Mouse (Mus musculus): Measurements from ENCODE around the gene St6galnac1. TPM values are rescaled to one million over a fixed set of nuclear protein-coding genes. Genes with fewer than 3 reads are reported as not detected.

Gene St6galnac1
- polyA plus RNA-seq, 1 experiment from 2014 or later: not detected

- 16% methylated on average over 20 of the region's 20 CpGs for WGBS
- H3K9me3 ChIP-seq (replicated peaks): no peaks in the 10 kb centered on the region
- H3K36me3 ChIP-seq: no peaks in the 10 kb centered on the region
- H3K4me1 ChIP-seq: peaks cover 66% of the 10 kb centered on the region
- peak; percentile 50 for ATAC-seq (replicated peaks; ENCODE audit: low FRiP score)
- H3K27ac ChIP-seq: peak overlapping the region; percentile 89
- peaks cover 4% of the 10 kb centered on the region; the same call in 1 of the 2 replicates for H3K27me3 ChIP-seq
- H3K4me2 ChIP-seq: peak overlapping the region; percentile 24
- no peak overlapping the region for H3K9ac ChIP-seq
- no peak overlapping the region for H3K4me3 ChIP-seq (replicated peaks)
These were observed 39.0 kb upstream of the St6galnac1 start for GRCm38 (mm10) chr11:116814076-116814883.

DNA sequence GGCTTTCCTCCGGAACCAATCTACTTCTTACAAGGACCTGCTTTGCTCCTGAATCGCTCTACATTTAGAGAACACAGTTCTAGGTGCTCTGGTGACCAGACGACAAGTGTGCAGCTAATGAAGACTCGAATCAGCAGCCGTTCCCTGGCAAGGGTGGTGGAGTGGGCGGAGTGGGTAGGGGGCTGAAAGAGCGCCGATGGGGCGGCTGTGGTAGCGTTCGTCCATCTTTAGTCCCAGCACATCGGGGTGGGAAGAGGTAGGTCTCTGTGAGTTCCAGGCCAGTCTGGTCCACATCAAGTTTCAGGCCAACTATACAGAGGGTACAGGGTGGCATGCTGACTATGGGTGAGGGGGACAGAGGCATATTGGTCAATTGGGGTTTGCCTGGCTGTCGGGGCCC is 38.3 kb upstream of the St6galnac1 start:
- H3K4me2 ChIP-seq: no peak overlapping the region

DNA sequence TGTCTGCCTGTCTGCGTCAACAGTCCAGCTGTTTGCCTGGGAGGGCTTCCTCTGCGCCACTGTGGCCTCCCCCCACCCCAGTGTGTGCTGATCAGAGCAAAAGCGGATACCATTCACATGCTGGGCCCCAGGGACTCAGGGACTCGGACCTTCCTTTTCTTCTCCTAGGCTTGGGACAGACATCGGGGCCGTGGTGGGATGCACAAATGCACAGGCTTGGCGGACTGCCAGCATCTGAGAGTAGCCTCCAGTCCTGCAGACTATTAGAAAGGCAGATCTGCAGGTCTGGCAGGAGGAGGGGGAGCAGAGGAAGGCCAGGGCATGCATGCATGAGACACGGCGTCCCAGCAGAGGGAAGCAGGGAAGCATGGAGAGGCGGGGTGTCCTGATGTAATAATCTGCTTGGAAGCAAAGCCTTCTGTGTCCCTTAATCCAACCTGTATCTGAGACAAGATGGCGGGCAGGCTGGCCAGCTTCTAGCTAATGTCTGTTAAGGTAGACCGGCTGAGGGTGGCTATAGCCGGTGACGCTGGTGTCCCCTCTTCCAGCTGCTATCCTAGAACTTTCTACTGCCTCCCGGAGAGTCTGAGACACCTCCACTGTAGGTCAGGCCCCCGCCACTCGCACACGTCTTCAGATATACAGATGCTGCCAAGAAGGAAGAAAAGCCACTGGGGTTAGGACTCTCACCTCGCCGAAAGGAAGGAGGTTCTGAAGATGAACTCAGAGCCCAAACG is 37.7 kb upstream of the St6galnac1 start:
- no peaks in the 10 kb centered on the region for H3K9me3 ChIP-seq (replicated peaks)
- WGBS: 34% methylated on average over 21 of the region's 21 CpGs
- no peaks in the 10 kb centered on the region for H3K36me3 ChIP-seq
- H3K27ac ChIP-seq: peak overlapping the region; percentile 89
- peaks cover 4% of the 10 kb centered on the region; the same call in 1 of the 2 replicates for H3K27me3 ChIP-seq
- no peak overlapping the region for H3K4me3 ChIP-seq (replicated peaks)
- peaks cover 58% of the 10 kb centered on the region for H3K4me1 ChIP-seq
- H3K4me2 ChIP-seq: peak overlapping the region; percentile 33
- H3K9ac ChIP-seq: no peak overlapping the region; the same call in 1 of the 2 replicates
- peak; percentile 29; the same call in 1 of the 2 replicates for ATAC-seq (replicated peaks; ENCODE audit: low FRiP score)

More for the DNA sequence above, 38.3 kb upstream of the St6galnac1 start:
- no peaks in the 10 kb centered on the region for H3K36me3 ChIP-seq
- no peak overlapping the region for H3K4me3 ChIP-seq (replicated peaks)
- no peak for ATAC-seq (replicated peaks; ENCODE audit: low FRiP score)
- H3K9ac ChIP-seq: no peak overlapping the region
- no peaks in the 10 kb centered on the region for H3K9me3 ChIP-seq (replicated peaks)
- H3K27me3 ChIP-seq: peaks cover 4% of the 10 kb centered on the region; the same call in 1 of the 2 replicates
- WGBS: 84% methylated on average over 13 of the region's 13 CpGs
- H3K27ac ChIP-seq: peak overlapping the region; percentile 89
- H3K4me1 ChIP-seq: peaks cover 59% of the 10 kb centered on the region

- Histone ChIP-seq H3K9me3 (replicated peaks) (no peaks in the 10 kb centered on the region), H3K4me3 (replicated peaks) (peak overlapping the region; percentile 37), H3K4me1 (peaks cover 62% of the 10 kb centered on the region), H3K36me3 (no peaks in the 10 kb centered on the region), H3K27ac (peak overlapping the region; percentile 85), H3K9ac (peak overlapping the region; percentile 33; the same call in 1 of the 2 replicates), H3K27me3 (peaks cover 4% of the 10 kb centered on the region; the same call in 1 of the 2 replicates), H3K4me2 (peak overlapping the region; percentile 74)
- 14% methylated on average over 30 of the region's 32 CpGs for WGBS
- ATAC-seq (replicated peaks; ENCODE audit: low FRiP score): peak; percentile 79
These were observed 35.9 kb upstream of the St6galnac1 start for GRCm38 (mm10) chr11:116810983-116811901.

GRCm38 (mm10) chr11:116810528-116810927 is 35.2 kb upstream of the St6galnac1 start:
- peaks cover 4% of the 10 kb centered on the region; the same call in 1 of the 2 replicates for H3K27me3 ChIP-seq
- no peak overlapping the region for H3K27ac ChIP-seq
- H3K4me2 ChIP-seq: no peak overlapping the region
- H3K4me1 ChIP-seq: peaks cover 61% of the 10 kb centered on the region
- H3K36me3 ChIP-seq: no peaks in the 10 kb centered on the region
- WGBS: 79% methylated on average over 11 of the region's 11 CpGs
- no peak overlapping the region for H3K4me3 ChIP-seq (replicated peaks)
- H3K9me3 ChIP-seq (replicated peaks): no peaks in the 10 kb centered on the region
- H3K9ac ChIP-seq: no peak overlapping the region
- no peak for ATAC-seq (replicated peaks; ENCODE audit: low FRiP score)

GRCm38 (mm10) chr11:116809520-116809919 is 34.2 kb upstream of the St6galnac1 start:
- WGBS: 83% methylated on average over 8 of the region's 8 CpGs
- H3K36me3 ChIP-seq: no peaks in the 10 kb centered on the region
- no peak overlapping the region for H3K4me3 ChIP-seq (replicated peaks)
- no peak overlapping the region for H3K9ac ChIP-seq
- peaks cover 52% of the 10 kb centered on the region for H3K4me1 ChIP-seq
- H3K9me3 ChIP-seq (replicated peaks): no peaks in the 10 kb centered on the region
- no peak overlapping the region for H3K4me2 ChIP-seq
- ATAC-seq (replicated peaks; ENCODE audit: low FRiP score): no peak
- no peak overlapping the region for H3K27ac ChIP-seq
- peaks cover 4% of the 10 kb centered on the region; the same call in 1 of the 2 replicates for H3K27me3 ChIP-seq

DNA sequence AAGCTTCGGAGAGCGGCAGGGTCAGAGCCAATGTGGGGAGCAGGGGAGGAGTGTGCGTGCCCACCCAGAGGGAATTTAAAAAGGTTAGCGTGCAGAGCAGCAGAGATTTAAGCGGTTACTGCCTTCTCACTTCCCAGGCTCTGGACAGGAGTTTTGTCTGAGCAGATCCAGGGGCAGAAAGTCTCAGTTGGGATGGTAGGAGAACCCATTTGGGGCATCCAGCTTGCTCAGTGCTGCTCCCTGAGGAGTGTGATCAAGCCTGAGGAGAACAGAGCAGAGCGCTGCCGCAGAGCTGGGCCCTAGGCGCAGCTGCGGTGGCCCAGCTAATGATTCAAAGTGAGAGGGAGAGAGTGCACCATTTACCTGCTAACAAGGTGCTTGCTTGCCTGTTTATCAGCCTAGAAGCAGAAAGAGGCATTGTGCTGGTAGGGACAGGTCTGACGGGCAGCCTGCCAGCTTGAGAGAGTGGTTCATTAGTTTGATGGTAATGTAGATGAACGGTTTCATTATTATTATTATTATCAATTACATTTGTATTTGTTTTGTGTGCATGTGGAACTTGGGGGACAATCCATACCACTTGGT is 33.6 kb upstream of the St6galnac1 start:
- H3K27me3 ChIP-seq: peaks cover 4% of the 10 kb centered on the region; the same call in 1 of the 2 replicates
- no peak overlapping the region for H3K4me2 ChIP-seq
- H3K36me3 ChIP-seq: no peaks in the 10 kb centered on the region
- 84% methylated on average over 11 of the region's 11 CpGs for WGBS
- H3K9me3 ChIP-seq (replicated peaks): no peaks in the 10 kb centered on the region
- no peak for ATAC-seq (replicated peaks; ENCODE audit: low FRiP score)
- peaks cover 46% of the 10 kb centered on the region for H3K4me1 ChIP-seq
- H3K9ac ChIP-seq: no peak overlapping the region
- H3K4me3 ChIP-seq (replicated peaks): no peak overlapping the region
- H3K27ac ChIP-seq: no peak overlapping the region

DNA sequence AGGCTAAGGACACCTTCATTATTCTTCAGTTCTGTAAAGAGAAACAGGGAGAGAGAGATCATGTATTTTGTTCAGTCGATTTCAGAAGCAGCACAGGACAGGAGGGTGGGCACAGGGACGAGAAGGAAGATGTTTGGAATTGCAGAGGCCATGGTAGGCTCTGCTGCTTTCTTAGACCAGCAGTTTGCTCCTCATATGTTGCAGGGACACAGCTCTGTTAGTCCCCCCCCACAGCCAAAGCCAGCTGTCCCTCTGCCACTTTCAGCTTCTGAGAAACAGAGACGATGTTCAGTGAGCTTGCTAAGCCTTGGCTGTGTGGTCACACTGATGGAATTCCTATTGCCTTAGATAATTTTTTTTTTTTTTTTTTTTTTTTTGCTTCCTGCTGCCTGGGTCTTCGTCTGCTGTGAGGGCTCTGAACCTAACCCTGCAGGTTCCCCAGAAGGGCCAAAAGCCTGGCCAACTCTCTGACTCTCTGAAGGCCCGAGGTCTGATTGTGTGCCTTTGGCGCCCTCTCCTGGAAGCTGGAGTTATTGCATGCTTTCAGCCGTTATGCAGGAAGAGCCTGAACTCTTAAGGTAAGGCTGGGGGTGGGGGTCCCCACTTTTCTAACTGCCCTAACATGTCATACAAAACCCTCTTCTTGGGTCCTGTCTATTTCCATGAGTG is 32.8 kb upstream of the St6galnac1 start:
- Histone ChIP-seq H3K9ac (no peak overlapping the region), H3K4me2 (no peak overlapping the region), H3K4me3 (replicated peaks) (no peak overlapping the region), H3K9me3 (replicated peaks) (no peaks in the 10 kb centered on the region), H3K4me1 (peaks cover 38% of the 10 kb centered on the region), H3K27ac (peak overlapping the region; percentile 42), H3K36me3 (no peaks in the 10 kb centered on the region), H3K27me3 (peaks cover 4% of the 10 kb centered on the region; the same call in 1 of the 2 replicates)
- 28% methylated on average over 7 of the region's 7 CpGs for WGBS
- no peak for ATAC-seq (replicated peaks; ENCODE audit: low FRiP score)

DNA sequence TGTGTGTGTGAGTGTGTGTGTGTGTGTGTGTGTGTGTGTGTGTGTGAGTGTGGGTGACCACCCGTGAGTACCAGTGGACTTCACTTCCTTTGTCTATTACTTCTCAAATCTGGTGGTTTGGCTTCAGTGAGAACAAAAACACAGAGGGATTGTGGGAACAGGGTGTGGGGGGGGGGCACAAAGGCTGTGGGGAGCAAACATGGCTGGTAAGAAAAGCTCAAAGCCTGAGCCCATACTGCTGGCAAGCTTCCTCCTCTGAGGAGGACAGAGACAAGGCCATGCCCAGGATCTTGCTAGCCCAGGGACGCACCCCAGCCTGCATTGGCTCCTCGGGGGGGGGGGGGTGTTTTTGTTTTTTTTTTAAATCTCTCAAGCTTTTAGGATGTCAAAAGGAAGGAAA is 32.2 kb upstream of the St6galnac1 start:
- Histone ChIP-seq H3K36me3 (no peaks in the 10 kb centered on the region), H3K27ac (peak overlapping the region; percentile 42), H3K27me3 (peaks cover 4% of the 10 kb centered on the region; the same call in 1 of the 2 replicates), H3K9ac (no peak overlapping the region), H3K4me1 (peaks cover 32% of the 10 kb centered on the region), H3K4me3 (replicated peaks) (no peak overlapping the region), H3K4me2 (no peak overlapping the region), H3K9me3 (replicated peaks) (no peaks in the 10 kb centered on the region)
- WGBS: 69% methylated on average over 3 of the region's 3 CpGs
- no peak for ATAC-seq (replicated peaks; ENCODE audit: low FRiP score)

- Histone ChIP-seq H3K36me3 (no peaks in the 10 kb centered on the region), H3K9ac (no peak overlapping the region), H3K27ac (0 out of 2 replicates have a peak overlapping the region, but pooled peaks have one; percentile 42), H3K27me3 (peaks cover 4% of the 10 kb centered on the region; the same call in 1 of the 2 replicates), H3K4me3 (replicated peaks) (no peak overlapping the region), H3K9me3 (replicated peaks) (no peaks in the 10 kb centered on the region), H3K4me2 (no peak overlapping the region), H3K4me1 (peaks cover 28% of the 10 kb centered on the region)
- 50% methylated on average over 7 of the region's 7 CpGs for WGBS
- no peak for ATAC-seq (replicated peaks; ENCODE audit: low FRiP score)
These were observed 31.8 kb upstream of the St6galnac1 start for GRCm38 (mm10) chr11:116807116-116807515.
